Mouse (Mus musculus) stomach, adult 2 months (tissue): ENCODE results near the gene Zfp384. TPM values are rescaled to one million over a fixed set of nuclear protein-coding genes. Genes with fewer than 3 reads are reported as not detected.

Source experiments
- polyA plus RNA-seq: library from polyadenylated mRNA; depleted of rRNA; stranded (reverse); fragments of >200 nt; gene quantifications from 2 replicates; pipeline ENCODE4 v1.2.3, GENCODE M21; 2012; rRNA removed

Zfp384 gene
- 24.5 and 29.6 TPM in 2 replicates for polyA plus RNA-seq

GRCm38 (mm10) chr6:125009129-125009180 lies at the start of gene Zfp384:
Gene Zfp384, plus strand, starts transcription at chr6:125009145.

GRCm38 (mm10) chr6:124965088-124965719 lies 43.7 kb upstream of the Zfp384 start, which contains the start of gene Cops7a:
Gene Cops7a, minus strand, starts transcription at chr6:124965538.

GRCm38 (mm10) chr6:124996551-124997501 lies 12.1 kb upstream of the Zfp384 start, which contains the start of gene Pianp:
Gene Pianp, plus strand, starts transcription at chr6:124996694.

GRCm38 (mm10) chr6:125039533-125040153 lies 30.7 kb downstream of the Zfp384 start, which contains the start of gene Ing4:
Gene Ing4, plus strand, starts transcription at chr6:125039760.

GRCm38 (mm10) chr6:125049678-125050077 lies 40.7 kb downstream of the Zfp384 start, which contains the start of gene Acrbp:
Gene Acrbp, plus strand, starts transcription at chr6:125049689.

GRCm38 (mm10) chr6:125067571-125067995 lies 58.6 kb downstream of the Zfp384 start, which contains the start of gene Lpar5:
Gene Lpar5, plus strand, starts transcription at chr6:125067920.

Other genes with a start within 250 kb of the Zfp384 start
- 4.7 and 5.5 TPM in 2 replicates for gene Eno2, start 239.5 kb upstream of the Zfp384 start, polyA plus RNA-seq
- gene Lrrc23, start 229.4 kb upstream of the Zfp384 start, polyA plus RNA-seq = 0.13 and 0.26 TPM in 2 replicates
- 14.1 and 16.2 TPM in 2 replicates for gene Spsb2, start 200.5 kb upstream of the Zfp384 start, polyA plus RNA-seq
- 179 and 210 TPM in 2 replicates for gene Tpi1, start 194.8 kb upstream of the Zfp384 start, polyA plus RNA-seq
- 36.1 and 46.9 TPM in 2 replicates for gene Usp5, start 179.7 kb upstream of the Zfp384 start, polyA plus RNA-seq
- 19.8 and 24.0 TPM in 2 replicates for gene Cdca3, start 179.6 kb upstream of the Zfp384 start, polyA plus RNA-seq
- 0.10 and 0.24 TPM in 2 replicates for gene Gnb3, start 168.9 kb upstream of the Zfp384 start, polyA plus RNA-seq
- 12.1 and 14.8 TPM in 2 replicates for gene P3h3, start 151.4 kb upstream of the Zfp384 start, polyA plus RNA-seq
- 0.77 and 0.80 TPM in 2 replicates for gene Gpr162, start 145.2 kb upstream of the Zfp384 start, polyA plus RNA-seq
- gene Cd4, start 120.9 kb upstream of the Zfp384 start, polyA plus RNA-seq = 0.58 and 0.83 TPM in 2 replicates
- gene Lag3, start 97.4 kb upstream of the Zfp384 start, polyA plus RNA-seq = 0.84 and 2.3 TPM in 2 replicates
- 1,316 and 1,529 TPM in 2 replicates for gene Ptms, start 89.0 kb upstream of the Zfp384 start, polyA plus RNA-seq
- 194 and 239 TPM in 2 replicates for gene Mlf2, start 77.8 kb upstream of the Zfp384 start, polyA plus RNA-seq
- gene Cops7a, start 43.6 kb upstream of the Zfp384 start, polyA plus RNA-seq = 101 and 118 TPM in 2 replicates
- gene Pianp, start 12.5 kb upstream of the Zfp384 start, polyA plus RNA-seq = 7.0 and 7.5 TPM in 2 replicates
- gene Ing4, start 30.6 kb downstream of the Zfp384 start, polyA plus RNA-seq = 13.9 and 17.2 TPM in 2 replicates
- 8.2 and 12.1 TPM in 2 replicates for gene Acrbp, start 40.5 kb downstream of the Zfp384 start, polyA plus RNA-seq
- 27.0 and 30.5 TPM in 2 replicates for gene Lpar5, start 58.8 kb downstream of the Zfp384 start, polyA plus RNA-seq
- gene Chd4, start 86.8 kb downstream of the Zfp384 start, polyA plus RNA-seq = 17.1 and 18.8 TPM in 2 replicates
- 3.1 and 4.1 TPM in 2 replicates for gene Nop2, start 122.8 kb downstream of the Zfp384 start, polyA plus RNA-seq
- gene Iffo1, start 136.1 kb downstream of the Zfp384 start, polyA plus RNA-seq = 9.6 and 10.3 TPM in 2 replicates
- gene Gapdh, start 157.3 kb downstream of the Zfp384 start, polyA plus RNA-seq = 1,141 and 2,470 TPM in 2 replicates
- gene Ncapd2, start 182.6 kb downstream of the Zfp384 start, polyA plus RNA-seq = 21.9 and 24.8 TPM in 2 replicates
- 20.7 and 26.9 TPM in 2 replicates for gene Mrpl51, start 182.7 kb downstream of the Zfp384 start, polyA plus RNA-seq
- gene Vamp1, start 206.4 kb downstream of the Zfp384 start, polyA plus RNA-seq = 5.5 and 6.3 TPM in 2 replicates
- gene Tapbpl, start 222.7 kb downstream of the Zfp384 start, polyA plus RNA-seq = 4.5 and 4.8 TPM in 2 replicates
- gene Cd27, start 227.9 kb downstream of the Zfp384 start, polyA plus RNA-seq = 0.29 and 0.74 TPM in 2 replicates